Mouse (Mus musculus) kidney, adult 2 months (tissue): ENCODE data around the gene Gm29797. TPM values are rescaled to one million over a fixed set of nuclear protein-coding genes. Genes with fewer than 3 reads are reported as not detected.

Experiments
- DNase-seq: peaks from one replicate; pipeline ENCODE4 v3.0.0; 2021
- H3K27ac ChIP-seq: fragments of 200-500 bp; 2 replicates; pipeline ENCODE4 v1.5.1; 2012; ENCODE audit warnings: low read depth, low read length, control low read depth, inconsistent platforms; ENCODE audit not compliant: insufficient read depth
- H3K27me3 ChIP-seq: fragments of 200-500 bp; replicated peaks from 2 replicates; pipeline ENCODE4 v1.6.1; 2012; ENCODE audit warnings: mild to moderate bottlenecking, moderate library complexity, low read length, inconsistent platforms; ENCODE audit not compliant: control insufficient read depth, insufficient read depth
- H3K36me3 ChIP-seq: fragments of 200-500 bp; 2 replicates; pipeline ENCODE4 v1.6.1; 2012; ENCODE audit warnings: mild to moderate bottlenecking, moderate library complexity, low read length, inconsistent platforms; ENCODE audit not compliant: control insufficient read depth, insufficient read depth
- H3K4me1 ChIP-seq: fragments of 200-500 bp; 2 replicates; pipeline ENCODE4 v1.6.1; 2011; ENCODE audit warnings: low read length; ENCODE audit not compliant: control insufficient read depth, insufficient read depth
- H3K4me3 ChIP-seq: fragments of 200-500 bp; 2 replicates; pipeline ENCODE4 v1.5.1; 2011; ENCODE audit warnings: mild to moderate bottlenecking, low read depth, low read length, control low read depth; ENCODE audit not compliant: insufficient read depth
- CTCF ChIP-seq: fragments of 200-500 bp; conservative IDR thresholded peaks from 2 replicates; pipeline ENCODE4 v1.5.1; 2011; ENCODE audit warnings: low read depth, mild to moderate bottlenecking, control low read depth, low read length, moderate library complexity, mixed read lengths; ENCODE audit not compliant: insufficient read depth, insufficient read length
- POLR2A ChIP-seq: fragments of 200-500 bp; IDR thresholded peaks from one replicate; pipeline ENCODE4 v1.6.1; 2011; ENCODE audit warnings: low read depth, low read length, control low read depth
- WGBS: fragments of 180-500 bp; shearing (Covaris S2); methylation state at CpG from one replicate; pipeline ENCODE4 v1.1.7; 2018; 5-methylcytosine and 5-hydroxymethylcytosine counted together
- polyA plus RNA-seq: library from polyadenylated mRNA; depleted of rRNA; stranded (reverse); fragments of >200 nt; gene quantifications from 2 replicates; pipeline ENCODE4 v1.2.3, GENCODE M21; 2012; rRNA removed

The Gm29797 gene
- 0.11 TPM in 1 of 2 replicates, not detected in the other for polyA plus RNA-seq

DNA sequence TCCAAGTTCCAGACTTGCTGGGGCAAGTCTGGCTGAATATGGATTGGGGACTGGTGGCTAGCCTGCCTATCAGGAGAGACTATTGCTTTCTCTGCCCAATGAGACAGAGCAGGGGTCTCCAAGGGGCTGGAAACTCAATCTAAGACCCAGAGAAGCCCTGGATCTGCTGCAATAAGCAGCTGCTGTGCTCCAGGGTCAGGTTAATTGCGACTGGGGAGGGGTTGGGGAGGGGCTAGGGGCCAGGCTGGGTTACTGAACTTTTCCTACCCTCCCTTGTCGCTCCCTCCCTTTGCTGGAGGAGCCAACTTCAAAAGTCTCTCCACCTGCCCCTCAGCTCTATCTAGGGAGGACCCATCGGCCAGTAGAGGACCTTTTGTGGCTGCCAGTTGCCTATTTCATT, at the start of gene Gm29797:
Gene Gm29797 (plus strand): TSS at position 301 of the 400 bp plus-strand sequence.
- H3K27ac ChIP-seq, result no peak within 1 kb of the TSS
- H3K27me3 ChIP-seq, result no peaks in the 10 kb centered on the region
- 55% methylated on average over 3 of the region's 3 CpGs for WGBS
- H3K4me1 ChIP-seq, result peaks cover 4% of the 10 kb centered on the region; the same call in 1 of the 2 replicates
- H3K4me3 ChIP-seq, result no peak within 1 kb of the TSS
- H3K36me3 ChIP-seq, result peaks cover 5% of the 10 kb centered on the region
- TF ChIP-seq CTCF (no peak), POLR2A (no peak)
- DNase-seq, result no peak

DNA sequence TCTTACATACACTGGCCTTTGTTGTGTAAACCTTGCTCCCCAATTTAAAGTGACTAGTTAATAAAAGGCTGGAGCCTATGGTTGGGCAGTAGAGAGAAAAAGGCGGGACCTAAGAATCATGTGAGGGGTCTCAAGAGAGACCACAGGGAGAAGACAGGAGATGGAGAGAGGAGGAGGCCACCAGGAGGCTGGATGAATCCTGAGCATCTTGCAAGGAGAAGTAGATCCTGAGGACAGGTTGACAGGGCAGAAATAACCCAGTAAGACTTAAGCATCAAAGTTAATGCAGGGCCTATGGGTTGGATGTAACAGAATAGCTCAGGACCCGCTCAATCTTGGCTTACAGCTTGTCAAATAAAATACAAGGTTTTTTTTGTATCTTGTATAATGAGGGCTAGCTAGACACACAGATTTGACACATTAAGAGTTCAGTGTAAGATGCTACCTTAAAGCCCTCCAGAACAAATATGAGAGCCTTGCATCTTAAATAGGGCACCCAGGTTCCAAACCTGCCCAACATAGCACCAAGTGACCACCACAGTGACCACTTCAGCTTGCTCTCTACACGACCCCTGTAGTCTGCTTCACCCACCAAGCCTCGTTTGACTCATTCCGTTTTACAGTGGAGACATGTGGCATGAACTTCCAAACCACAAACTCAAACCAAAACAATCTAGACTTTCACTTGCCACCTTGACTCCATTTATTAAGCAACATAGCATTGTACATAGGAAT, 37.9 kb upstream of the Gm29797 start:
- Histone ChIP-seq H3K27me3 (no peaks in the 10 kb centered on the region), H3K4me3 (no peak overlapping the region), H3K36me3 (peaks cover 4% of the 10 kb centered on the region), H3K27ac (no peak overlapping the region), H3K4me1 (no peaks in the 10 kb centered on the region)
- TF ChIP-seq CTCF (no peak), POLR2A (no peak)
- WGBS, result 90% methylated on average over 5 of the region's 5 CpGs
- DNase-seq, result no peak

DNA sequence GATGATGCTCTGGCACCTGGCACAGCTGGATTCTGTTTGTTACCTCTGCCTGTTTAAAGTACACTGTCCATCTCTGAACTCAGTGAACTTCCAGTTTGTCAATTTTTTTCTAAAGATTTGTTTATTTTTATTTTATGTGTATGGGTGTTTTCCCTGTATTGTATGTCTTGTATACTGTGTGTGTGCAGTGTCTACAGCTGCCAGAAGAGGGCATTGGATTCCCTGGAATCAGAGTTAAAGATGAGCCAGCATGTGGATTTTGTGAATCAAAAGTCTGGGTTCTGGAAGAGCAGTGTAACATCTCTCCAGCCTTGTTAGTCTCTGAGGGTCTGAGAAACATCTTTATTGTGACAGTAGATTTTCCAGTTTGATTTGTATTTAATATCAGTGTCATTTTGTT, 33.4 kb upstream of the Gm29797 start:
- peak; percentile 41 for DNase-seq
- Histone ChIP-seq H3K4me3 (no peak overlapping the region), H3K27ac (no peak overlapping the region), H3K36me3 (peaks cover 2% of the 10 kb centered on the region), H3K27me3 (no peaks in the 10 kb centered on the region), H3K4me1 (no peaks in the 10 kb centered on the region)
- TF ChIP-seq POLR2A (no peak), CTCF (no peak)

DNA sequence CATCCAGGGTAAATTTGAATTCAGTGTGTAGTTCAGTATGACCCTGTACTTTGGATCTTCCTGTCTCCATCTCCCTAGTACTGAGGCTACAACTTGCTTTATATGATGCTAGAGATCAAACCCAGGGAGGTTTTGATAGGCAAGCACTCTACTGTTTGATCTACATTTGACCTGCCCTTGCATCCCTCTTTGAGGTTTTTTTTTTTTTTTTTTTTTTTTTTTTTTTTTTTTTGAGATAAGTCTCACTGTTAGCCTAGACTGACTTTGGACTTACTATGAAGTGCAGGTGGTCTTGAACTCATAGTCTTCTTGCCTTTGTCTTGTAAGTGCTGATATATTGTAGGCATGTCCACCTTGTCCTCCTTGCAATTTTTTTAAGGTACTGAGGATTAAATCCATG, 28.4 kb upstream of the Gm29797 start:
- Histone ChIP-seq H3K27me3 (no peaks in the 10 kb centered on the region), H3K4me3 (no peak overlapping the region), H3K36me3 (peaks cover 1% of the 10 kb centered on the region), H3K27ac (no peak overlapping the region), H3K4me1 (no peaks in the 10 kb centered on the region)
- no peak for TF ChIP-seq CTCF
- TF ChIP-seq POLR2A, result no peak
- DNase-seq, result no peak

DNA sequence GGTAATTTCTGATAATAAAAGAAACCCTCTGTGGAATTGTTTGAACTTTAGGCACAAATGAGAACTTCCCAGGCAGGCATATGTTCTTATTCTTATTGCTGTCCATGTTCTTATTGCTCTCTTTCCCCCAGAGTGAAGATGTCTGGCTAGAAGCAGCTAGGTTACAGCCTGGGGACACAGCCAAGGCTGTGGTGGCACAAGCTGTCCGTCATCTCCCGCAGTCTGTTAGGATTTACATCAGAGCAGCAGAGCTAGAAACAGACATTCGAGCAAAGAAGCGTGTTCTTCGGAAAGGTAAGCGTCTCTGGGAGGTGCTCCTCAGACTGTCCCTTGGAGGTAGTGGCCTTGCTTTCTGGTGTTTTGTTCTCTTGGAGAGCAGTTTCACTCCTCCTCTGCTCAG, 24.2 kb upstream of the Gm29797 start:
- Histone ChIP-seq H3K27me3 (no peaks in the 10 kb centered on the region), H3K36me3 (peaks cover 7% of the 10 kb centered on the region), H3K4me1 (no peaks in the 10 kb centered on the region), H3K27ac (no peak overlapping the region), H3K4me3 (no peak overlapping the region)
- TF ChIP-seq POLR2A, result no peak
- TF ChIP-seq CTCF, result no peak
- no peak for DNase-seq
- WGBS, result over 99% methylated on average over 6 of the region's 6 CpGs

DNA sequence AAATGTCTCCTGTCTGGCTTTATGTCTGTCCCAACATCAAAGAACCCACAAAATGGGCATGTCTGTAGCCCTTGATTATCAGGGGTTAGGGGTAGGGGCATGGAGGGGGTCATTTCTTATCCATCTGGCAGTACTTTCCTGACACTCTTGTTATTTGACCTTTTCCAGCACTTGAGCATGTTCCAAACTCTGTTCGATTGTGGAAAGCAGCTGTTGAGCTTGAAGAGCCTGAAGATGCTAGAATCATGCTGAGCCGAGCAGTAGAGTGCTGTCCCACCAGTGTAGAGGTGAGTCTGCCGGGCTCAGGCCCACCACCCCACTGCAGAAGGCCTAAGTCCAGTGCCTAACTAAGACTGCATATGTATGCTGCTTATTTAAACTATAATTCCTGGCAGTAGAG, 21.0 kb upstream of the Gm29797 start:
- no peak for TF ChIP-seq POLR2A
- TF ChIP-seq CTCF, result no peak
- Histone ChIP-seq H3K27ac (no peak overlapping the region), H3K4me1 (no peaks in the 10 kb centered on the region), H3K27me3 (no peaks in the 10 kb centered on the region), H3K36me3 (peaks cover 7% of the 10 kb centered on the region), H3K4me3 (no peak overlapping the region)
- no peak for DNase-seq
- WGBS, result 91% methylated on average over 3 of the region's 3 CpGs

DNA sequence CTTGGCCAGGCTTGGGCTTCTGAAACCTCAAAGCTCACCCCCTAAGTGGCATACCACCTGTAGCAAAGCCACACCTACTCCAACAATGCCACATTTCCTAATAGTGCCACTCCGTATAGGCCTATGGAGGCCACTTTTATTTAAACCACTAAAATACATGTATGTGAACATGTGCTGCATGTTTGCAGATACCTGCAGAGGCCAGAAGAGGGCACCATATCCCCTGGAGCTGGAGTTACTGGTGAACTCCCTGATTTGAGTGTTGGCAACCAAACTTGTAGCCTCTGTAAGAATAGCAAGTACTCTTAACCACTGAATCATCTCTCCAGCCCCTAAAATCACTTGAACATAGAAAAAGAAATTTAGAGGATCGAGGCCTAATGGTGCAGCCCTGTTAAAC, 12.5 kb upstream of the Gm29797 start:
- TF ChIP-seq CTCF (peak; percentile 72), POLR2A (no peak)
- WGBS, result 91% methylated on average over 2 of the region's 2 CpGs

DNA sequence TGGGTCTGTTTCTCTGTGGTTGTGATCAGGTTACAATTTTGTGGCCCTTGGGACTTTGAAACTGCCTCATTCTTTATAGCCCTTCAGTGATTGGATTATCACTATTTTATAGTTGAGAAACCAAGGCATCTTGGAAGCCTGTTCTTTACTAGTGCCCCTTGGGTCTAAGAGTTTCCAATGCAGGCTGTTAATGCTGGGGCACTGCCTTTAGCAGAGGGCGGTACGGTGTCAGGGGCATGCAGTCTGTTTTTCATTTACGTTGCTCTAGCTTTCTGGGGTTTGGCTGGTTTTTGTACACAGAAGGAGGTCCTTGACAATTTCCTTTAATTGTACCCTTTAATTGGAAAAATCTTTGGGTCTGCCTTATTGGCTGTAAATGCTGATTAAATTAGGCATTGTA, 11.2 kb upstream of the Gm29797 start:
- H3K4me1 ChIP-seq, result no peaks in the 10 kb centered on the region
- no peak overlapping the region for H3K27ac ChIP-seq
- H3K4me3 ChIP-seq, result no peak overlapping the region
- no peak for TF ChIP-seq POLR2A
- no peak for TF ChIP-seq CTCF
- H3K36me3 ChIP-seq, result peaks cover 9% of the 10 kb centered on the region
- H3K27me3 ChIP-seq, result no peaks in the 10 kb centered on the region
- WGBS, result 93% methylated on average over 3 of the region's 3 CpGs
- no peak for DNase-seq

More for the DNA sequence above, 12.5 kb upstream of the Gm29797 start:
- Histone ChIP-seq H3K27ac (no peak overlapping the region), H3K4me1 (no peaks in the 10 kb centered on the region), H3K27me3 (no peaks in the 10 kb centered on the region), H3K4me3 (no peak overlapping the region), H3K36me3 (peaks cover 6% of the 10 kb centered on the region)
- peak; percentile 56 for DNase-seq
